Mouse (Mus musculus) liver, embryonic 11.5 days (tissue): ENCODE measurements around the gene Gfm2. TPM values are rescaled to one million over a fixed set of nuclear protein-coding genes. Genes with fewer than 3 reads are reported as not detected.

Source experiments
- ATAC-seq: fragments of 200-750 bp; cut with Nextera tagmentation; replicated peaks from 2 replicates; pipeline ENCODE4 v1.8.0; 2017; ENCODE audit warnings: moderate number of reproducible peaks, mild to moderate bottlenecking, moderate TSS enrichment, moderate library complexity; ENCODE audit not compliant: low FRiP score
- DNase-seq: peaks from one replicate; pipeline ENCODE4 v3.0.0-alpha.2; 2017; ENCODE audit warnings: low spot score
- H3K27ac ChIP-seq: fragments of 300-500 bp; sonication (generic); 2 replicates; pipeline ENCODE4 v1.5.1; 2014; ENCODE audit warnings: mild to moderate bottlenecking, low read depth, low read length, control low read depth
- H3K27me3 ChIP-seq: fragments of 300-500 bp; sonication (generic); replicated peaks from 2 replicates; pipeline ENCODE4 v1.6.1; 2014; ENCODE audit warnings: low read length, mixed read lengths; ENCODE audit not compliant: control insufficient read depth, insufficient read depth
- H3K36me3 ChIP-seq: fragments of 300-500 bp; sonication (generic); 2 replicates; pipeline ENCODE4 v1.6.1; 2014; ENCODE audit warnings: mild to moderate bottlenecking, low read length, moderate library complexity, mixed read lengths; ENCODE audit not compliant: control insufficient read depth, insufficient read depth
- H3K4me1 ChIP-seq: fragments of 300-500 bp; sonication (generic); replicated peaks from 2 replicates; pipeline ENCODE4 v1.6.1; 2014; ENCODE audit warnings: low read length, mixed read lengths; ENCODE audit not compliant: control insufficient read depth, insufficient read depth
- H3K4me2 ChIP-seq: fragments of 300-500 bp; sonication (generic); 2 replicates; pipeline ENCODE4 v1.6.1; 2014; ENCODE audit warnings: mild to moderate bottlenecking, control low read depth, moderate library complexity
- H3K4me3 ChIP-seq: fragments of 300-500 bp; sonication (generic); 2 replicates; pipeline ENCODE4 v1.5.1; 2014; ENCODE audit warnings: low read depth, low read length, control low read depth
- H3K9ac ChIP-seq: fragments of 300-500 bp; sonication (generic); 2 replicates; pipeline ENCODE4 v1.6.1; 2014; ENCODE audit warnings: low read depth, low read length, control low read depth
- H3K9me3 ChIP-seq: fragments of 300-500 bp; sonication (generic); 2 replicates; pipeline ENCODE4 v1.6.1; 2016; ENCODE audit warnings: low read length, inconsistent platforms, mixed read lengths; ENCODE audit not compliant: control insufficient read depth
- WGBS: fragments of 180-500 bp; shearing (Covaris S2); extraction: QIAGEN DNeasy Blood & Tissue Kit; methylation state at CpG from one replicate; pipeline ENCODE4 v1.1.7; 2014; 5-methylcytosine and 5-hydroxymethylcytosine counted together
- polyA plus RNA-seq: library from polyadenylated mRNA; unstranded; fragments of >200 nt; fragmentation: Nextera tagmentation; extraction: Ambion mirVana; gene quantifications from 2 replicates; pipeline ENCODE4 v1.2.1, GENCODE M21; 2014

Gfm2 gene
- polyA plus RNA-seq, 1 experiment from 2014 or later: 47.0 TPM

DNA sequence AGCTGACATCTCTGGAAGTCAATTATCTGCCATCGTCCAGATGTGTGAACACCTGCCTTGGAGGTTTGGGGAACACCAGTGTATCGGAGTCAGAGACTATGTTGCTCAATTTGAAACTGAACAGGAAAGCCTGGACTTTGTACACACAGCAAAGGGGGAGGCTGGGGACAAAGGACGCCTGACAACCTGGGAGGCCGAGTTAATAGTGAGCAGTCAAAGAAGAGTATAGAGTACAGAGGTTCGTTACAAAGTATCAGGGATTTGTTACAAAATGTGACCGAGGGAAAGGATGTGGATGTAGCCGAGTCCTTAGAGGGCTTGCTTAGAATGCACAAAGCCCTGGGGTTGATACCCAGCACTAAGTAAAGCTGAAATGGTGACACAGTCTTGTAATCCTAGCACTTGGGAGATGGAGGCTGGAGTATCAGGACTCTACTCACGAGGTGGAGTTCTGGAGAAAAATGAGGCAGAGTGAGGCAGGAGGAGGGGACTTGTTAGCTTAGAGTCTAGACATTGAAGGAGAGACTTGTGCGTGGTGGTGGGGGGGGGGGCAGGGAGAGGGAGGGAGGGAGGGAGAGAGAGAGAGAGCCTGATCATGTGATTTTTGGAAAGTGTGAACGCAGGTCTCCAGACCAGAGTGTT is 86.7 kb downstream of the Gfm2 start:
- no peak overlapping the region for H3K4me3 ChIP-seq
- no peaks in the 10 kb centered on the region for H3K27me3 ChIP-seq
- no peak overlapping the region; the same call in 1 of the 2 replicates for H3K27ac ChIP-seq
- WGBS: 66% methylated on average over 10 of the region's 10 CpGs
- DNase-seq (no peak), ATAC-seq (peak; percentile 60; the same call in 1 of the 2 replicates)
- H3K36me3 ChIP-seq: no peaks in the 10 kb centered on the region
- H3K9ac ChIP-seq: no peak overlapping the region
- H3K4me1 ChIP-seq: 0 out of 2 replicates have a peak, but pooled peaks cover 3% of the 10 kb centered on the region
- H3K9me3 ChIP-seq: no peaks in the 10 kb centered on the region
- H3K4me2 ChIP-seq: no peak overlapping the region

DNA sequence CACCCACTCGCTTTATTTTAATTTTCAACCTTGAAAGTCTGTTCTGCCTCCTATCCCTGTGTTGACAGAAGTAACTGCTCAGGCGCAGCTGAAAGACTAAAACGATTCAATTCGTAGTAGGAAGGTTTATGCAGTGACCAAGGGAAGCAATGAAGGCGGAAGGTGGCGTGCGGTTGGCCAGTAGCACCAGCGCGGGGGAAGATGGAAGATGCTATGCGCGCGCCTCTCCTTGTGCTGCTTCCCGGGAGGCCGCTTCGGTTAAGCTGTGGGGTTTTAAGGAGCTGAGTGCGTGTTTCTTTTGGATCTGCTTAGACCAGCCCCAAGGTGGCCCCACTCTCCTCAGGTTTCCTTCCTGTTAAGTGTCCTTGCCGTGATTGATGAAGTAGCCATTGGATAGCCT is 87.4 kb downstream of the Gfm2 start:
- ATAC-seq (no peak), DNase-seq (no peak)
- Histone ChIP-seq H3K36me3 (no peaks in the 10 kb centered on the region), H3K4me3 (no peak overlapping the region), H3K4me2 (no peak overlapping the region), H3K9ac (no peak overlapping the region), H3K27ac (no peak overlapping the region), H3K9me3 (no peaks in the 10 kb centered on the region), H3K27me3 (no peaks in the 10 kb centered on the region), H3K4me1 (0 out of 2 replicates have a peak, but pooled peaks cover 3% of the 10 kb centered on the region)
- WGBS: 70% methylated on average over 17 of the region's 17 CpGs

DNA sequence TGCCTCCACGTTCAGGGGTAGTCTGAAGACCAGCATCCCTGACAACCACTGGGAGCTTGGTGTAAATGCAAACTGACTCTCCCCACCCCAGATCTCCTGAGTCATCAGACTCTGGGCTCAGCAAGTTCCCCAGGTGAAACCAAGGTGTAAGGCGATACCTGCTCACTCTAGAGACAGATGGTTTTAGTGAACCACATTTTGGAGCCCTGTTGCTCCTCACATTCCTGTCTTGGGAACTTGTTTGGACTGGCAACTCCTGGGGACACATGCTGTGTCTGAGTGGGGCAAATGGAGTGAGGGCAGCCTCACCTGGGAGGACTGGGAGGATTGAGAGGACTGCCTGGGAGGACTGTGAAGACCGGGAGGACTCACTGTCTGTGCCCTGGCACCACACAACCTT is 90.1 kb downstream of the Gfm2 start:
- no peak for DNase-seq
- WGBS: 81% methylated on average over 3 of the region's 3 CpGs

DNA sequence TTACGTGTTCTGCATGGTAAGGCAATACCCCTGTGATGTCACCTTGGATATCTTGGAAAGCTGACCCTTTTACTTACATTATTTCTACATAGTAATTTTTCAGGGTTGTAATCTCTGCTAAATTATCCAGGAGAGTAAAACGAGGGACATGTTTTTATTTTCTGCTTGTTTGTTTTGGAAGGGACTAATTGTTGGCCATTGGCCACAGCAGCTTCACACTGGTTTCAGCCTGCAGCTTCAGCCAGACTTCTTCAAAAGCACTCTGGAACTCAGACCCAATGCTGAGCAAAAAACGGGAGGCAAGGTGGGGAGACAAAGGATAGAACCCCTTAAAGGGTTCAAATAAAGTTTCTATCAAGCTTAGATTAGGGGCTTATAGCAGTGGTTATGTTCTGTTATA is 92.4 kb downstream of the Gfm2 start:
- H3K9me3 ChIP-seq: no peaks in the 10 kb centered on the region
- H3K9ac ChIP-seq: no peak overlapping the region
- ATAC-seq: no peak
- no peaks in the 10 kb centered on the region for H3K36me3 ChIP-seq
- no peak overlapping the region for H3K27ac ChIP-seq
- H3K4me2 ChIP-seq: no peak overlapping the region
- DNase-seq: no peak
- 75% methylated on average over 3 of the region's 3 CpGs for WGBS
- no peak overlapping the region for H3K4me3 ChIP-seq
- no peaks in the 10 kb centered on the region for H3K4me1 ChIP-seq
- H3K27me3 ChIP-seq: no peaks in the 10 kb centered on the region

More for the DNA sequence above, 90.1 kb downstream of the Gfm2 start:
- Histone ChIP-seq H3K36me3 (no peaks in the 10 kb centered on the region), H3K9me3 (no peaks in the 10 kb centered on the region), H3K27ac (no peak overlapping the region), H3K4me1 (0 out of 2 replicates have a peak, but pooled peaks cover 3% of the 10 kb centered on the region), H3K4me3 (no peak overlapping the region), H3K4me2 (no peak overlapping the region), H3K9ac (no peak overlapping the region), H3K27me3 (no peaks in the 10 kb centered on the region)
- ATAC-seq: no peak

Other genes with a start within 250 kb of the Gfm2 start
- gene Gcnt4, start 213.2 kb upstream of the Gfm2 start, polyA plus RNA-seq: 0.70 TPM in 2 replicates
- gene 1700029F12Rik, start 103.6 kb upstream of the Gfm2 start, polyA plus RNA-seq: not detected in 2 replicates
- gene Fam169a, start 70.7 kb upstream of the Gfm2 start, polyA plus RNA-seq: 8.9 and 10.0 TPM in 2 replicates
- 1.9 and 2.0 TPM in 2 replicates for gene Gm6169, start 38.7 kb upstream of the Gfm2 start, polyA plus RNA-seq
- gene Nsa2, start within 50 bp of the Gfm2 start, polyA plus RNA-seq: 75.6 and 82.3 TPM in 2 replicates
- gene Hexb, start 60.4 kb downstream of the Gfm2 start, polyA plus RNA-seq: 20.6 and 21.8 TPM in 2 replicates
- gene Enc1, start 103.2 kb downstream of the Gfm2 start, polyA plus RNA-seq: 1.9 and 2.2 TPM in 2 replicates